Mouse (Mus musculus) stomach, postnatal 0 days (tissue): ENCODE measurements around the gene Hmbs.
"Not testable (repeated sequence)": the region's sequence is repeated elsewhere in the genome, so short reads cannot be mapped to it uniquely, and the experiment has no call there.

Source experiments
- CTCF ChIP-seq: IDR thresholded peaks from 2 replicates; pipeline ENCODE4 v1.5.1; 2016; ENCODE audit warnings: antibody characterized with exemption, low read depth, mild to moderate bottlenecking, moderate library complexity
- EP300 ChIP-seq: optimal IDR thresholded peaks from 2 replicates; pipeline ENCODE3; 2016; ENCODE audit warnings: antibody characterized with exemption

GRCm38 (mm10) chr9:44377335-44377734 is 33.3 kb upstream of the Hmbs start:
- TF ChIP-seq CTCF, EP300: not testable (repeated sequence)
